Mouse (Mus musculus) liver, embryonic 13.5 days (tissue): ENCODE measurements around the gene Cyb5d1. TPM values are rescaled to one million over a fixed set of nuclear protein-coding genes. Genes with fewer than 3 reads are reported as not detected.

Experiments
- ATAC-seq: fragments of 200-750 bp; cut with Nextera tagmentation; 2 replicates; pipeline ENCODE4 v1.8.0; 2017; ENCODE audit warnings: low read depth, mild to moderate bottlenecking, moderate number of reproducible peaks, moderate library complexity
- DNase-seq: peaks from one replicate; pipeline ENCODE4 v3.0.0; 2022
- H3K27ac ChIP-seq: fragments of 300-500 bp; sonication (generic); 2 replicates; pipeline ENCODE4 v1.5.1; 2015; ENCODE audit warnings: moderate library complexity, mild to moderate bottlenecking, inconsistent platforms
- H3K27me3 ChIP-seq: fragments of 300-500 bp; sonication (generic); 2 replicates; pipeline ENCODE4 v1.6.1; 2015; ENCODE audit warnings: mild to moderate bottlenecking, inconsistent platforms
- H3K36me3 ChIP-seq: fragments of 300-500 bp; sonication (generic); 2 replicates; pipeline ENCODE4 v1.6.1; 2015; ENCODE audit warnings: mild to moderate bottlenecking, inconsistent platforms
- H3K4me1 ChIP-seq: fragments of 300-500 bp; sonication (generic); replicated peaks from 2 replicates; pipeline ENCODE4 v1.6.1; 2015; ENCODE audit warnings: inconsistent platforms
- H3K4me2 ChIP-seq: fragments of 300-500 bp; sonication (generic); 2 replicates; pipeline ENCODE4 v1.6.1; 2015; ENCODE audit warnings: inconsistent platforms, mild to moderate bottlenecking, moderate library complexity
- H3K4me3 ChIP-seq: fragments of 300-500 bp; sonication (generic); replicated peaks from 2 replicates; pipeline ENCODE4 v1.5.1; 2015; ENCODE audit warnings: mild to moderate bottlenecking, inconsistent platforms
- H3K9ac ChIP-seq: fragments of 300-500 bp; sonication (generic); 2 replicates; pipeline ENCODE4 v1.6.1; 2015; ENCODE audit warnings: mild to moderate bottlenecking, inconsistent platforms
- H3K9me3 ChIP-seq: fragments of 300-500 bp; sonication (generic); replicated peaks from 2 replicates; pipeline ENCODE4 v1.6.1; 2016; ENCODE audit warnings: inconsistent platforms
- WGBS: fragments of 180-500 bp; shearing (Covaris S2); methylation state at CpG from one replicate; pipeline ENCODE4 v1.1.7; 2015; ENCODE audit not compliant: insufficient replicate concordance; 5-methylcytosine and 5-hydroxymethylcytosine counted together
- polyA plus RNA-seq: library from polyadenylated mRNA; unstranded; fragments of >200 nt; fragmentation: Nextera tagmentation; extraction: Ambion mirVana; gene quantifications from 2 replicates; pipeline ENCODE4 v1.2.1, GENCODE M21; 2015

The Cyb5d1 gene
- polyA plus RNA-seq, 1 experiment from 2014 or later, result 10.3 TPM

DNA sequence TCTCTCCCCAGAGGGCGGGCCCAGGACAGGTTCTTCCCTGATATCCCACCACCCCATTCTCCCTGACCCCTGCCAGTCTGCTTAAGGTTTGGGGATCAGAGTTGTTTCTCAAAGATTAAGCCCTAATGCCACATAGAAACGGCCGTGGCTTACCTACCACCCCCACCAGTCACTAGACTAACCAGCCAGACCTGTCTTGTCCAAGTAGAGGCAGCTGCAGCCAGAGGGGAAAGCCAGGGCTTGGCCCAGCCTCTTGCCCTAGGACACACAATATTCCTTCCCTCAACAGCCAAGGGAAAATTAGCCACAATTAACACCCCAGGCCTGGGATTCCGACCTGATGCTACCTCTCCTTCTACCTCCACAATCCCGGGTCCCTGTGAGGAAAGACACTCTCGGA is 29.7 kb downstream of the Cyb5d1 start:
- ATAC-seq, result no peak
- no peak for DNase-seq
- H3K27me3 ChIP-seq, result peaks cover 56% of the 10 kb centered on the region
- H3K9me3 ChIP-seq, result no peaks in the 10 kb centered on the region
- peak overlapping the region; percentile 97 for H3K4me2 ChIP-seq
- H3K36me3 ChIP-seq, result peaks cover 6% of the 10 kb centered on the region; the same call in 1 of the 2 replicates
- H3K9ac ChIP-seq, result peak overlapping the region; percentile 46
- peak overlapping the region; percentile 73 for H3K4me3 ChIP-seq
- H3K4me1 ChIP-seq, result peaks cover 56% of the 10 kb centered on the region
- WGBS, result 51% methylated on average over 6 of the region's 6 CpGs
- peak overlapping the region; percentile 40 for H3K27ac ChIP-seq

GRCm38 (mm10) chr11:69364910-69365309 is 30.5 kb downstream of the Cyb5d1 start:
- H3K4me2 ChIP-seq, result peak overlapping the region; percentile 97
- H3K27ac ChIP-seq, result peak overlapping the region; percentile 40
- H3K9ac ChIP-seq, result no peak overlapping the region
- WGBS, result 29% methylated on average over 6 of the region's 6 CpGs
- H3K9me3 ChIP-seq, result no peaks in the 10 kb centered on the region
- peaks cover 8% of the 10 kb centered on the region; the same call in 1 of the 2 replicates for H3K36me3 ChIP-seq
- 0 out of 2 replicates have a peak, but pooled peaks have one; percentile 19 for ATAC-seq
- DNase-seq, result no peak
- peaks cover 60% of the 10 kb centered on the region for H3K27me3 ChIP-seq
- peaks cover 50% of the 10 kb centered on the region for H3K4me1 ChIP-seq
- no peak overlapping the region for H3K4me3 ChIP-seq

DNA sequence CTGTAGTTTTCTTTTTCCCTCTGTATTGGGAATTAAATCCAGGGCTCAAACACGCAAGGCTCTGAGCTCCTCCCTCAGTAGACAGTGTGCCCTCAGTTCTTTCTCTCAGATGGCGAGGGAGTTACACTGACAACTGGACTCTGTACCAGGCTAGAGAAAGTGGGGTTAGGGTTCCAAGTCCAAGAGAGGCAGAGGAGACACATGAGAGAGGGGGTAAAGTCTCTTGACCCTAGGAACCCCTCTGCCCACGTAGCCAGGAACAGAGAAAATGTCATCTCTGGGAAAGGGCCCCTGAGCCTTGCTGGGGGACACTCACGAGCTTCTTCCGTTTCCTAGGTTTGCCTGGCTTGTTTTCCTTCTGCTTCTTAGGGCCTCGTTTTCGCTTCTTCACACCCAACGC is 31.1 kb downstream of the Cyb5d1 start:
- no peak for ATAC-seq
- Histone ChIP-seq H3K27me3 (peaks cover 57% of the 10 kb centered on the region), H3K36me3 (peaks cover 8% of the 10 kb centered on the region; the same call in 1 of the 2 replicates), H3K9me3 (no peaks in the 10 kb centered on the region), H3K9ac (no peak overlapping the region), H3K4me1 (peaks cover 45% of the 10 kb centered on the region), H3K4me2 (peak overlapping the region; percentile 97), H3K27ac (peak overlapping the region; percentile 39; the same call in 1 of the 2 replicates), H3K4me3 (no peak overlapping the region)
- 52% methylated on average over 8 of the region's 8 CpGs for WGBS
- DNase-seq, result no peak

DNA sequence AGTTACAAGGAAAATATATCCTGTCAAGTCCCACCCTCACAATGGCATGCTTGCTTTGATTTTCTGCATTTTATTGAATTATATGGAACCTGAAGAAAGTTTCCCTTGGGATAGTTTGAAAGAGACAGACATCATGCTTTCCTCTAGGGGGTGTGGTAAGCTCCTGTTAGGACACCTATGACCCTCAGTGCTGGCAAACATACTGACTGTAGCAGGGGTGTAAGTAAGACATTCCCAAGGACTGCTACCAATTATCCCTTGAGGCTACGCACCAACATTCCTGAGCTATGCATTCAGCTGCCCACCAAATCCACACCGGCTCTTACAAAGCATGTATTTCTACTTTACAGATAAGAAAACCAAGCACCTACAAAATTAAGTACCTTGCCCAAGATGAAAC is 33.0 kb downstream of the Cyb5d1 start:
- ATAC-seq, result no peak
- no peak overlapping the region for H3K27ac ChIP-seq
- no peaks in the 10 kb centered on the region for H3K9me3 ChIP-seq
- H3K4me2 ChIP-seq, result no peak overlapping the region
- peaks cover 32% of the 10 kb centered on the region for H3K4me1 ChIP-seq
- H3K9ac ChIP-seq, result no peak overlapping the region
- peaks cover 38% of the 10 kb centered on the region for H3K27me3 ChIP-seq
- WGBS, result 84% methylated on average over 2 of the region's 2 CpGs
- peaks cover 20% of the 10 kb centered on the region; the same call in 1 of the 2 replicates for H3K36me3 ChIP-seq
- DNase-seq, result no peak
- H3K4me3 ChIP-seq, result no peak overlapping the region

DNA sequence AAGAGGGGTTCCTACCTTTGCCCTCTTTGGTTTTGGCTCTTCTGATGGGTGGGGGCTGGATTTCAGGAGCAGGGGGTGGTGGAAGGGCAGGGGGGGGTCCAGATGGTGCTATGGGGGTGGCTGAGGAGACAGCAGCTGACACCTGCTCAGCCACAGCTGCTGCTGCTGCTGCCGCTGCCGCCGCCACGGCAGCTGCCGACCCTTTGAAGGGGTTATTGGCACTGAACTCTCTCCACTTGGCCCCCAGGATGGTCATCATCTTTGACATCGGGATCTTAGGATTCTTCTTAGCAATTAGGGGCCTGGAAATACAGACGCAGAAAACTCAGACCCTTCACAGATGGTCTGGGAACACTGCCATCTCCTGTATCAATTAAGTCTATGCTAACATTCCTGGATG is 33.4 kb downstream of the Cyb5d1 start:
- H3K4me2 ChIP-seq, result no peak overlapping the region
- peaks cover 21% of the 10 kb centered on the region; the same call in 1 of the 2 replicates for H3K36me3 ChIP-seq
- WGBS, result 82% methylated on average over 7 of the region's 7 CpGs
- H3K27me3 ChIP-seq, result peaks cover 34% of the 10 kb centered on the region
- no peak overlapping the region for H3K4me3 ChIP-seq
- H3K9ac ChIP-seq, result no peak overlapping the region
- no peaks in the 10 kb centered on the region for H3K9me3 ChIP-seq
- ATAC-seq (no peak), DNase-seq (no peak)
- peaks cover 27% of the 10 kb centered on the region for H3K4me1 ChIP-seq
- no peak overlapping the region for H3K27ac ChIP-seq

GRCm38 (mm10) chr11:69357690-69358089 is 37.7 kb downstream of the Cyb5d1 start:
- H3K4me3 ChIP-seq, result no peak overlapping the region
- no peaks in the 10 kb centered on the region for H3K4me1 ChIP-seq
- H3K36me3 ChIP-seq, result peaks cover 43% of the 10 kb centered on the region
- H3K9me3 ChIP-seq, result no peaks in the 10 kb centered on the region
- ATAC-seq, result no peak
- 73% methylated on average over 12 of the region's 12 CpGs for WGBS
- H3K27ac ChIP-seq, result no peak overlapping the region
- H3K4me2 ChIP-seq, result no peak overlapping the region
- no peak for DNase-seq
- no peak overlapping the region for H3K9ac ChIP-seq
- H3K27me3 ChIP-seq, result peaks cover 8% of the 10 kb centered on the region

GRCm38 (mm10) chr11:69356544-69356943 is 38.9 kb downstream of the Cyb5d1 start:
- H3K4me1 ChIP-seq, result no peaks in the 10 kb centered on the region
- no peak for DNase-seq
- no peak overlapping the region for H3K4me3 ChIP-seq
- no peak overlapping the region for H3K9ac ChIP-seq
- ATAC-seq, result no peak
- H3K27me3 ChIP-seq, result peaks cover 8% of the 10 kb centered on the region
- 82% methylated on average over 5 of the region's 5 CpGs for WGBS
- H3K4me2 ChIP-seq, result no peak overlapping the region
- H3K36me3 ChIP-seq, result peaks cover 45% of the 10 kb centered on the region
- no peak overlapping the region for H3K27ac ChIP-seq
- no peaks in the 10 kb centered on the region for H3K9me3 ChIP-seq

GRCm38 (mm10) chr11:69346441-69346840 is 49.0 kb downstream of the Cyb5d1 start:
- Histone ChIP-seq H3K27me3 (peaks cover 42% of the 10 kb centered on the region), H3K36me3 (peaks cover 17% of the 10 kb centered on the region; the same call in 1 of the 2 replicates), H3K27ac (no peak overlapping the region), H3K9me3 (no peaks in the 10 kb centered on the region), H3K4me1 (no peaks in the 10 kb centered on the region), H3K4me2 (no peak overlapping the region), H3K4me3 (no peak overlapping the region), H3K9ac (no peak overlapping the region)
- WGBS, result 76% methylated on average over 26 of the region's 26 CpGs
- no peak for ATAC-seq
- DNase-seq, result no peak

Other genes with a start within 250 kb of the Cyb5d1 start
- gene Alox12b, start 238.6 kb downstream of the Cyb5d1 start, polyA plus RNA-seq, result not detected in 2 replicates
- gene Alox8, start 197.8 kb downstream of the Cyb5d1 start, polyA plus RNA-seq, result 0.20 TPM in 1 of 2 replicates, not detected in the other
- gene Gucy2e, start 158.6 kb downstream of the Cyb5d1 start, polyA plus RNA-seq, result not detected in 2 replicates
- gene Cntrob, start 71.9 kb downstream of the Cyb5d1 start, polyA plus RNA-seq, result 9.8 and 10.1 TPM in 2 replicates
- 90.7 and 94.6 TPM in 2 replicates for gene Trappc1, start 71.7 kb downstream of the Cyb5d1 start, polyA plus RNA-seq
- gene Kcnab3, start 69.4 kb downstream of the Cyb5d1 start, polyA plus RNA-seq, result 0.07 and 0.19 TPM in 2 replicates
- gene Rnf227, start 55.2 kb downstream of the Cyb5d1 start, polyA plus RNA-seq, result 0.92 and 1.1 TPM in 2 replicates
- 2.6 and 4.4 TPM in 2 replicates for gene Chd3, start 26.2 kb downstream of the Cyb5d1 start, polyA plus RNA-seq
- gene Naa38, start 144 bp downstream of the Cyb5d1 start, polyA plus RNA-seq, result 102 and 105 TPM in 2 replicates
- 8.9 and 9.5 TPM in 2 replicates for gene Tmem88, start 2.6 kb upstream of the Cyb5d1 start, polyA plus RNA-seq
- 4.8 and 5.1 TPM in 2 replicates for gene Kdm6b, start 18.0 kb upstream of the Cyb5d1 start, polyA plus RNA-seq
- 0.06 and 0.12 TPM in 2 replicates for gene Dnah2, start 153.5 kb upstream of the Cyb5d1 start, polyA plus RNA-seq
- gene Efnb3, start 164.6 kb upstream of the Cyb5d1 start, polyA plus RNA-seq, result 0.75 and 0.85 TPM in 2 replicates
- gene Wrap53, start 184.6 kb upstream of the Cyb5d1 start, polyA plus RNA-seq, result 23.1 and 23.7 TPM in 2 replicates
- gene Trp53, start 184.7 kb upstream of the Cyb5d1 start, polyA plus RNA-seq, result 83.0 and 90.4 TPM in 2 replicates
- gene Atp1b2, start 210.3 kb upstream of the Cyb5d1 start, polyA plus RNA-seq, result 21.7 and 30.8 TPM in 2 replicates
- 33.4 and 34.8 TPM in 2 replicates for gene Shbg, start 222.3 kb upstream of the Cyb5d1 start, polyA plus RNA-seq
- gene Sat2, start 226.4 kb upstream of the Cyb5d1 start, polyA plus RNA-seq, result 11.6 and 12.3 TPM in 2 replicates
- 7.9 and 8.2 TPM in 2 replicates for gene Fxr2, start 237.4 kb upstream of the Cyb5d1 start, polyA plus RNA-seq